Mouse (Mus musculus): Measurements from ENCODE around the gene Havcr1. TPM values are rescaled to one million over a fixed set of nuclear protein-coding genes. Genes with fewer than 3 reads are reported as not detected.
"Not testable (repeated sequence)": the region's sequence is repeated elsewhere in the genome, so short reads cannot be mapped to it uniquely, and the experiment has no call there.

Havcr1 gene
- polyA plus RNA-seq (2012; rRNA removed) = 0.08 TPM in 1 of 2 replicates, not detected in the other

- not testable (repeated sequence) for DNase-seq (ENCODE audit: low read depth)
These were observed at the start of gene Havcr1 for GRCm38 (mm10) chr11:46735076-46735475. TSS of gene Havcr1 (plus strand) at chr11:46735080.

- DNase-seq (ENCODE audit: low read depth) = no peak
These were observed 44.7 kb upstream of the Havcr1 start for GRCm38 (mm10) chr11:46690136-46690535.

GRCm38 (mm10) chr11:46695849-46696248 is 39.0 kb upstream of the Havcr1 start:
- DNase-seq (ENCODE audit: low read depth) = not testable (repeated sequence)

GRCm38 (mm10) chr11:46697433-46698277 is 37.2 kb upstream of the Havcr1 start:
- DNase-seq (ENCODE audit: low read depth) = no peak

GRCm38 (mm10) chr11:46698278-46698655 is 36.6 kb upstream of the Havcr1 start:
- DNase-seq (ENCODE audit: low read depth) = no peak

GRCm38 (mm10) chr11:46698830-46699229 is 36.0 kb upstream of the Havcr1 start:
- DNase-seq (ENCODE audit: low read depth) = no peak

GRCm38 (mm10) chr11:46706664-46707356 is 28.1 kb upstream of the Havcr1 start, which contains the start of gene Timd2:
TSS of gene Timd2 (minus strand) at chr11:46707061.
- no peak for DNase-seq (ENCODE audit: low read depth)

- no peak for DNase-seq (ENCODE audit: low read depth)
These were observed 3.3 kb upstream of the Havcr1 start for GRCm38 (mm10) chr11:46731541-46732070.

- no peak for DNase-seq (ENCODE audit: low read depth)
These were observed 1.6 kb upstream of the Havcr1 start for GRCm38 (mm10) chr11:46733242-46733789.

GRCm38 (mm10) chr11:46734617-46735016 is 263 bp upstream of the Havcr1 start:
- DNase-seq (ENCODE audit: low read depth) = no peak

GRCm38 (mm10) chr11:46739501-46739900 is 4.6 kb downstream of the Havcr1 start:
- no peak for DNase-seq (ENCODE audit: low read depth)

- DNase-seq (ENCODE audit: low read depth) = no peak
These were observed 6.0 kb downstream of the Havcr1 start for GRCm38 (mm10) chr11:46740886-46741285.

GRCm38 (mm10) chr11:46741716-46742115 is 6.8 kb downstream of the Havcr1 start:
- no peak for DNase-seq (ENCODE audit: low read depth)

- no peak for DNase-seq (ENCODE audit: low read depth)
These were observed 13.1 kb downstream of the Havcr1 start for GRCm38 (mm10) chr11:46747996-46748395.

- no peak for DNase-seq (ENCODE audit: low read depth)
These were observed 18.8 kb downstream of the Havcr1 start for GRCm38 (mm10) chr11:46753662-46754061.

- no peak for DNase-seq (ENCODE audit: low read depth)
These were observed 19.8 kb downstream of the Havcr1 start for GRCm38 (mm10) chr11:46754669-46755068.

- not testable (repeated sequence) for DNase-seq (ENCODE audit: low read depth)
These were observed 20.8 kb downstream of the Havcr1 start for GRCm38 (mm10) chr11:46755714-46756113.

GRCm38 (mm10) chr11:46776879-46777278 is 42.0 kb downstream of the Havcr1 start:
- DNase-seq (ENCODE audit: low read depth) = no peak

GRCm38 (mm10) chr11:46779811-46780210 is 44.9 kb downstream of the Havcr1 start:
- no peak for DNase-seq (ENCODE audit: low read depth)

- no peak for DNase-seq (ENCODE audit: low read depth)
These were observed 69.6 kb downstream of the Havcr1 start for GRCm38 (mm10) chr11:46804440-46804839.

GRCm38 (mm10) chr11:46810511-46810910 is 75.6 kb downstream of the Havcr1 start, which contains the start of gene Timd4:
TSS of gene Timd4 (plus strand) at chr11:46810800.
- DNase-seq (ENCODE audit: low read depth) = no peak

GRCm38 (mm10) chr11:46817692-46818091 is 82.8 kb downstream of the Havcr1 start:
- DNase-seq (ENCODE audit: low read depth) = no peak
